Mouse (Mus musculus) forebrain, embryonic 14.5 days (tissue): ENCODE measurements at regions not wholly inside any gene's neighbourhood (a gene's known extent, or its start where the extent isn't known, plus 50 kb on each side); places are given as distances from the start of the nearest gene placed in this dataset.

Experiments
- ATAC-seq: fragments of 200-750 bp; cut with Nextera tagmentation; 2 replicates; pipeline ENCODE4 v1.8.0; 2017; ENCODE audit warnings: mild to moderate bottlenecking, moderate library complexity
- DNase-seq: peaks from one replicate; pipeline ENCODE4 v3.0.0-alpha.2; 2015; ENCODE audit warnings: low spot score
- H3K27ac ChIP-seq: fragments of 300-500 bp; sonication (generic); 2 replicates; pipeline ENCODE4 v1.5.1; 2014; ENCODE audit warnings: low read depth, mild to moderate bottlenecking, control low read depth, low read length, moderate library complexity
- H3K27me3 ChIP-seq: fragments of 300-500 bp; sonication (generic); replicated peaks from 2 replicates; pipeline ENCODE4 v1.6.1; 2014; ENCODE audit warnings: low read length, control low read depth, mixed read lengths; ENCODE audit not compliant: control insufficient read depth, insufficient read depth
- H3K36me3 ChIP-seq: fragments of 300-500 bp; sonication (generic); 2 replicates; pipeline ENCODE4 v1.6.1; 2014; ENCODE audit warnings: low read length, control low read depth; ENCODE audit not compliant: control insufficient read depth, insufficient read depth
- H3K4me1 ChIP-seq: fragments of 300-500 bp; sonication (generic); 2 replicates; pipeline ENCODE4 v1.6.1; 2014; ENCODE audit warnings: antibody characterized with exemption, low read length, control low read depth; ENCODE audit not compliant: control insufficient read depth, insufficient read depth
- H3K4me2 ChIP-seq: fragments of 300-500 bp; sonication (generic); 2 replicates; pipeline ENCODE4 v1.6.1; 2014; ENCODE audit warnings: mild to moderate bottlenecking, control low read depth, low read length
- H3K4me3 ChIP-seq: fragments of 300-500 bp; sonication (generic); 2 replicates; pipeline ENCODE4 v1.5.1; 2014; ENCODE audit warnings: low read depth, low read length, control low read depth
- H3K9ac ChIP-seq: fragments of 300-500 bp; sonication (generic); 2 replicates; pipeline ENCODE4 v1.6.1; 2014; ENCODE audit warnings: mild to moderate bottlenecking, low read length, control low read depth, moderate library complexity
- H3K9me3 ChIP-seq: fragments of 300-500 bp; sonication (generic); replicated peaks from 2 replicates; pipeline ENCODE4 v1.6.1; 2016; ENCODE audit warnings: low read length, control low read depth, mixed read lengths; ENCODE audit not compliant: control insufficient read depth
- WGBS: fragments of 180-500 bp; shearing (Covaris S2); extraction: QIAGEN DNeasy Blood & Tissue Kit; methylation state at CpG from one replicate; pipeline ENCODE4 v1.1.7; 2014; 5-methylcytosine and 5-hydroxymethylcytosine counted together

DNA sequence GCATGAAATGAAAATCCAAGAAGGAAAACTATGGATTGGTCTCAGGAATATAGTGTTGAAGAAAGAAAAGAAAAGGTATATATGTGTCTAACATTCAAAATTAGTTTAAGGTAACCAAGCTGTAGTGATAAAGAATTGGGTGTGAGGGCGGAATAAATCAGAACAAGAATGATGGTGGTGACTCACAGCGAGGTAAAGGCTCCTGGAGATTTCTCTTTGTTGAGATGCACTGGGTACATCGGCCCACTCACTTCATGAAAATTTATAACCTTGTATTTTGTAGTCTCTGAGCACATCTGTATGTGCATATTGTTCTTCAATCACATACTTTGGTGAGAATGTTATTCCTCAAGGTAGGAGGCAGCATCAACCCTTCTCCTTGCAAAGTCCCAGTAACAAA is 525.0 kb upstream of the Fat1 start:
- Histone ChIP-seq H3K27me3 (no peaks in the 10 kb centered on the region), H3K27ac (no peak overlapping the region), H3K9ac (no peak overlapping the region), H3K4me2 (no peak overlapping the region), H3K4me3 (no peak overlapping the region), H3K4me1 (no peaks in the 10 kb centered on the region), H3K9me3 (0 out of 2 replicates have a peak, but pooled peaks cover under 1% of the 10 kb centered on the region), H3K36me3 (no peaks in the 10 kb centered on the region)
- DNase-seq (no peak), ATAC-seq (no peak)
- WGBS = 91% methylated on average over 3 of the region's 3 CpGs

DNA sequence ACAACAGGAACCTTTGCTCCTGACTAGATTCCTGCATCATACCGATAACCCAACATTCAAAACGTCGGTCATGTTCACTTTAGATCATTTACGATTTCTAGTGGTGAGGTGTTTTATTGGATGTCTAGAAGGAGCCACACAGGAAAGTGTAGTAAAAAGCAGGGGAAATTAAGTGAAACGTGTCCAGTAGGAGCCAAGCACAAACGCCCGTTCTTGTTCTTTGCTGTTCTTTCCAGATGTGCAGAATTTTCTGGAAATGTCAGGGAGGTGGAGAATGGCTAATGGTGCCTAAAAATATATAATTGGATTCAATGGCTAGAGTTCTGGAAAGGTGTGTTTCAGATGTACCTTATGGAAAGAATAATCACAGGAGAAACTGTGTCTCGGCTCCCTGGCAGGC is 517.2 kb upstream of the Fat1 start:
- ATAC-seq = no peak
- no peaks in the 10 kb centered on the region for H3K9me3 ChIP-seq
- H3K36me3 ChIP-seq = no peaks in the 10 kb centered on the region
- DNase-seq = no peak
- no peak overlapping the region for H3K27ac ChIP-seq
- no peaks in the 10 kb centered on the region for H3K27me3 ChIP-seq
- H3K4me3 ChIP-seq = no peak overlapping the region
- no peaks in the 10 kb centered on the region for H3K4me1 ChIP-seq
- 94% methylated on average over 8 of the region's 8 CpGs for WGBS
- no peak overlapping the region for H3K4me2 ChIP-seq
- no peak overlapping the region for H3K9ac ChIP-seq

GRCm38 (mm10) chr8:44455433-44455832 is 479.8 kb upstream of the Fat1 start:
- no peak for ATAC-seq
- no peaks in the 10 kb centered on the region for H3K4me1 ChIP-seq
- WGBS = 66% methylated on average over 3 of the region's 3 CpGs

DNA sequence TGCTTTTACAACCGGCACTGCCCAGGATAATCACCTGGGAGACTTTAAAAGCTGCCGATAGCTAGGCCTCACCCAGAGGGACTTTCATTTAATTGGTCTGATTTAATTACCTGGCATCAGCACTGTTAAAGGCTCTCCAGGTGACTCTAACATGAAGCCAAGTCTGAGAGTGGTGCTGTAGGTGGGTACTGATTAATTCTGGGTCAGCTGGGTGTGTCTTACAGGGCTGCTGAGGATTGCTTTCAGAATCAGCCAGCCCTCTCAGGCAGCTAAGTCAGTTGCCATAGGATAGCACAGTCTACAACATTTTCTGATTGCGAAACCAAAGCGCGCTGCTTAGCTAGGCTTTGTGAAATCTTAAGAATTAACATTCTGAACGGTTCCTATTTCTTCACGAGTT is 478.9 kb upstream of the Fat1 start:
- no peaks in the 10 kb centered on the region for H3K9me3 ChIP-seq

More at GRCm38 (mm10) chr8:44455433-44455832, 479.8 kb upstream of the Fat1 start:
- no peak overlapping the region for H3K4me3 ChIP-seq
- H3K27me3 ChIP-seq = no peaks in the 10 kb centered on the region
- H3K9me3 ChIP-seq = no peaks in the 10 kb centered on the region
- no peak for DNase-seq
- no peak overlapping the region for H3K4me2 ChIP-seq
- no peaks in the 10 kb centered on the region for H3K36me3 ChIP-seq
- no peak overlapping the region for H3K27ac ChIP-seq
- H3K9ac ChIP-seq = no peak overlapping the region

GRCm38 (mm10) chr8:44466409-44467078 is 468.7 kb upstream of the Fat1 start:
- WGBS = 4% methylated on average over 3 of the region's 3 CpGs
- ATAC-seq = peak; percentile 74

More for the DNA sequence above, 478.9 kb upstream of the Fat1 start:
- H3K27me3 ChIP-seq = no peaks in the 10 kb centered on the region
- no peaks in the 10 kb centered on the region for H3K4me1 ChIP-seq
- 88% methylated on average over 7 of the region's 7 CpGs for WGBS
- no peak overlapping the region for H3K4me3 ChIP-seq
- H3K27ac ChIP-seq = no peak overlapping the region
- no peaks in the 10 kb centered on the region for H3K36me3 ChIP-seq
- no peak overlapping the region for H3K9ac ChIP-seq
- ATAC-seq (no peak), DNase-seq (no peak)
- no peak overlapping the region for H3K4me2 ChIP-seq

DNA sequence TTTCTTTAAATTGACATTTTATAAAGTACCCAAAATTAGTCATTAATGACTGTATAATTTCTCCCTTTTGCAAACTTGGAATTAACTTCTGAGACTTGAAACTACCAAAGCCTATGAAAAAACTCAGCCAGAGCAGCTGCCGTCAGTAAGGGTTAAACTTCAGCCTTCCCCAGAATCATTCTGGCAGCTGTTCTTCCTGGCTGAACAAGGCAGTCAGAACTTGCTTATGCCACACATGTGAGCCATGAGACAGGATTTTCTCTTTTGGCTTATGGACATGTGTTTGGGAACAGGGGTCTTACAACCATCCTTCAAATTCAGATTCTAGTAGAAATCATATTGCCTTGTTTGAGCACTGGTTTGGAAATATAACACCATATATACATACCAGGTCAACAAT is 422.4 kb upstream of the Fat1 start:
- no peaks in the 10 kb centered on the region for H3K9me3 ChIP-seq
- no peaks in the 10 kb centered on the region for H3K4me1 ChIP-seq
- DNase-seq (no peak), ATAC-seq (no peak)
- no peak overlapping the region for H3K4me3 ChIP-seq
- H3K4me2 ChIP-seq = no peak overlapping the region
- WGBS = 85% methylated on average over 1 of the region's 1 CpGs
- no peak overlapping the region for H3K27ac ChIP-seq
- no peaks in the 10 kb centered on the region for H3K27me3 ChIP-seq
- H3K9ac ChIP-seq = no peak overlapping the region
- no peaks in the 10 kb centered on the region for H3K36me3 ChIP-seq

More at GRCm38 (mm10) chr8:44466409-44467078, 468.7 kb upstream of the Fat1 start:
- no peaks in the 10 kb centered on the region; the same call in 1 of the 2 replicates for H3K9me3 ChIP-seq
- H3K27me3 ChIP-seq = no peaks in the 10 kb centered on the region
- peak; percentile 58 for DNase-seq
- H3K4me2 ChIP-seq = no peak overlapping the region
- H3K4me1 ChIP-seq = no peaks in the 10 kb centered on the region
- no peak overlapping the region for H3K9ac ChIP-seq
- no peaks in the 10 kb centered on the region for H3K36me3 ChIP-seq
- no peak overlapping the region for H3K27ac ChIP-seq
- no peak overlapping the region for H3K4me3 ChIP-seq

- ATAC-seq (no peak), DNase-seq (no peak)
- no peaks in the 10 kb centered on the region for H3K27me3 ChIP-seq
- H3K27ac ChIP-seq = no peak overlapping the region
- no peak overlapping the region for H3K4me2 ChIP-seq
- no peak overlapping the region for H3K9ac ChIP-seq
- H3K36me3 ChIP-seq = no peaks in the 10 kb centered on the region
- no peaks in the 10 kb centered on the region for H3K9me3 ChIP-seq
- no peak overlapping the region for H3K4me3 ChIP-seq
- H3K4me1 ChIP-seq = no peaks in the 10 kb centered on the region
Observed at GRCm38 (mm10) chr8:44525915-44526314, 409.3 kb upstream of the Fat1 start.

DNA sequence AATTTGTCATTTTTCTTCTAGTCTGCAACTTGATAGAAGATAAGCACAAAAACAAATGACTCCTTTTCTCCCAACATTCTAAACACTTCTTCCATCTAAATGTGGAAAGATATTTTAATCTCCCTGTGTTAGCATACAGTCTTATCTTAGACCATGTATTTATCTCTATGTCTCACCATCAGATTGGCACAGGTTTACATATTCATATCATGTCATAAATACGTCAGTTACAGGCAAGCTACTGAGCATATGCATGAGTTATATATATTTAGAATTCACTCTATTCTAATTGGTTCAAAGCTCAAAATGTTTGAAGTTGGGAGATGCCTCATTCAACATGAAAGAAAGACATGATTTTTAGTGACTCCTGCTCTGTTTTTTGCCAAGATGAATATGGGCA is 405.6 kb upstream of the Fat1 start:
- no peak overlapping the region for H3K4me2 ChIP-seq
- H3K27ac ChIP-seq = no peak overlapping the region
- H3K4me1 ChIP-seq = no peaks in the 10 kb centered on the region
- H3K27me3 ChIP-seq = no peaks in the 10 kb centered on the region
- 84% methylated on average over 1 of the region's 1 CpGs for WGBS
- H3K4me3 ChIP-seq = no peak overlapping the region
- no peak overlapping the region for H3K9ac ChIP-seq
- ATAC-seq (no peak), DNase-seq (no peak)
- H3K36me3 ChIP-seq = no peaks in the 10 kb centered on the region
- no peaks in the 10 kb centered on the region for H3K9me3 ChIP-seq

DNA sequence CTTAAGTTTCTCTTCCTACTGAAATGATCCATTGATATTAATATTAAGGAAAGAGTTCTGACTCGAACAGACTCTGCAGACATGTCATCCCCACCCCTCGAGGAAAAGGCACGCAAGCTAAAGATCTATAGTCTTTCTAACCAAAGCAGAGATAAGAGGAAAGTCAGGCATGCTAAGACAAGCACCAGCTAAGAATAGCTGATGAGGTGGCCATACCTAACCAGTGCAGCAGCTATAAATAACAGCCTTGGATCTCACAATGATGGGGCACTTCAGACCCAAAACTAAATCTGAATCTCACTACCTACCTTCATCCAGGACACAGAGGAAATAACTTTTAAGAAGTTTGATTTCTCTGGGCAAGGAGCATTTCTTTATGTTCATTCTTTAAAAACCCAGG is 386.4 kb upstream of the Fat1 start:
- 93% methylated on average over 3 of the region's 3 CpGs for WGBS
- Histone ChIP-seq H3K27ac (no peak overlapping the region), H3K4me1 (no peaks in the 10 kb centered on the region), H3K9me3 (no peaks in the 10 kb centered on the region), H3K9ac (no peak overlapping the region), H3K4me2 (no peak overlapping the region), H3K27me3 (no peaks in the 10 kb centered on the region), H3K4me3 (no peak overlapping the region), H3K36me3 (no peaks in the 10 kb centered on the region)
- ATAC-seq (no peak), DNase-seq (no peak)
